Mouse (Mus musculus) monocyte, adult 2 months (primary cell): Measurements from ENCODE around the gene Slc25a30.
"Not testable (repeated sequence)": the region's sequence is repeated elsewhere in the genome, so short reads cannot be mapped to it uniquely, and the experiment has no call there.

Experiments used
- DNase-seq, 2 experiments: peaks; one replicate each; pipeline ENCODE4 v3.0.0; 2022; ENCODE audit warnings: low spot score in 2 of 2, low read depth in 1 of 2

Slc25a30 gene

GRCm38 (mm10) chr14:75786868-75787793 is at the start of gene Slc25a30:
Gene Slc25a30 (minus strand): TSS chr14:75787037.
- peak; percentile 90 for DNase-seq

GRCm38 (mm10) chr14:75836579-75836978 is 49.7 kb upstream of the Slc25a30 start:
- DNase-seq: no peak

GRCm38 (mm10) chr14:75834739-75835381 is 48.0 kb upstream of the Slc25a30 start:
- peak in 1 of 2 experiments; percentile 24 for DNase-seq

GRCm38 (mm10) chr14:75834251-75834738 is 47.5 kb upstream of the Slc25a30 start:
- peak; percentile 45 to 53 for DNase-seq

GRCm38 (mm10) chr14:75833546-75834250 is 46.9 kb upstream of the Slc25a30 start:
- no peak for DNase-seq

GRCm38 (mm10) chr14:75832982-75833381 is 46.1 kb upstream of the Slc25a30 start:
- no peak for DNase-seq

- peak; percentile 22 to 32 for DNase-seq
Measured at GRCm38 (mm10) chr14:75832031-75832430, 45.2 kb upstream of the Slc25a30 start.

GRCm38 (mm10) chr14:75829817-75830216 is 43.0 kb upstream of the Slc25a30 start:
- DNase-seq: not testable (repeated sequence)

- peak; percentile 35 to 73 for DNase-seq
Measured at GRCm38 (mm10) chr14:75828866-75829806, 42.3 kb upstream of the Slc25a30 start.

GRCm38 (mm10) chr14:75828221-75828620 is 41.4 kb upstream of the Slc25a30 start:
- no peak for DNase-seq

GRCm38 (mm10) chr14:75826851-75827410 is 40.1 kb upstream of the Slc25a30 start:
- DNase-seq: no peak

- DNase-seq: no peak
Measured at GRCm38 (mm10) chr14:75820007-75820406, 33.2 kb upstream of the Slc25a30 start.

- no peak for DNase-seq
Measured at GRCm38 (mm10) chr14:75819341-75819740, 32.5 kb upstream of the Slc25a30 start.

GRCm38 (mm10) chr14:75818528-75818927 is 31.7 kb upstream of the Slc25a30 start:
- no peak for DNase-seq

GRCm38 (mm10) chr14:75809931-75810330 is 23.1 kb upstream of the Slc25a30 start:
- DNase-seq: no peak

- DNase-seq: no peak
Measured at GRCm38 (mm10) chr14:75807800-75808199, 21.0 kb upstream of the Slc25a30 start.

- DNase-seq: no peak
Measured at GRCm38 (mm10) chr14:75797769-75798386, 11.0 kb upstream of the Slc25a30 start.

GRCm38 (mm10) chr14:75795918-75796317 is 9.1 kb upstream of the Slc25a30 start:
- DNase-seq: no peak

GRCm38 (mm10) chr14:75794726-75795125 is 7.9 kb upstream of the Slc25a30 start:
- no peak for DNase-seq
